Mouse (Mus musculus) hematopoietic stem cell, adult 5-6 weeks (primary cell): ENCODE results near the gene Ss18l2. TPM values are rescaled to one million over a fixed set of nuclear protein-coding genes. Genes with fewer than 3 reads are reported as not detected.

Source experiments
- ATAC-seq, 2 experiments: fragments of 125-278 bp in 1 of 2; replicated peaks in 1 of 2; 2 replicates each; pipeline ENCODE4 v1.8.0; 2016 to 2017; ENCODE audit warnings: inconsistent platforms in 2 of 2, mild to moderate bottlenecking in 2 of 2, moderate number of reproducible peaks in 2 of 2, low read depth in 1 of 2, moderate TSS enrichment in 1 of 2; ENCODE audit not compliant: low FRiP score in 2 of 2, poor library complexity in 2 of 2, severe bottlenecking in 2 of 2, insufficient read depth in 1 of 2, low TSS enrichment in 1 of 2
- total RNA-seq: library from RNA; stranded (forward); fragments of 172-1452, 232-1000 nt; gene quantifications from 2 replicates; pipeline ENCODE4 v1.2.3, GENCODE M21; 2017

The Ss18l2 gene
- total RNA-seq, 1 experiment from 2014 or later, result 30.0 TPM

DNA sequence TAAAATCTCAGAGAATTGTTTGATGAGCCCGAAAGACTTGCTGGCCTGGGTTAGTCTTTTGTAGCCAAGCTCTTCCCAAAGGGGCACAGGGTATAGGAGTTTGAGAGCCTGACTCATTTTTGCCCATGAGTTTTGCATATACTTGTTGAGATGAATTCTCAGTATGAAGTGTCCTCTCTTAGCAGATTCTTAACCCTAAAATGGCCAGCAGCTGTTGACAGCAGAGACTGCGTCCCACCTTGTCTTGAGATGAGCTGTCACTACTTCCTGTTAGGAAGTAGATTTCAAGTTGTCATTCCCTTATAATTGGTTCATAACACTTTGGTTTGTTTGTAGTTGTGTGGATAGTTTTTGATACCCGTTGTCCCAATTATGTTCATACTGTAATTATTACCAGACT lies 31.0 kb downstream of the Ss18l2 start:
- no peak for ATAC-seq

DNA sequence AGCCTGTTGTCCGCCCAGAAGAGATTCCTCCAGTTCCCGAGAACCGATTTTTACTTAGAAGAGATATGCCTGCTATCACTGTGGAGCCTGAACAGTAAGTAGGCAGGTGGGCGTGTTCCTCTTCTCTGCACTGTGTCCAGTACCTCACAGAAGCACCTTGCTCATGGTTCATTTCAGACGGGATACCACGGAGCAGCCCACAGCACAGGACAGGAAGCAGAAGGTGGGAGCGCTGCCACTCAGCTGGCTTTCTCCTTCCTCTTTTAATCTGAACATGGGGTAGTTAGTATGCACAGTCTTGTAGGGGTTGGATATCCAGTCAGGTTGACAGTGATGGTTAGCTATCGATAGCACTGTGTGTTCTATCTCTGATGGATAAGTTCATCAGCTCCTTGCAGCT lies 33.9 kb downstream of the Ss18l2 start:
- ATAC-seq, result peak; percentile 82 to 90

DNA sequence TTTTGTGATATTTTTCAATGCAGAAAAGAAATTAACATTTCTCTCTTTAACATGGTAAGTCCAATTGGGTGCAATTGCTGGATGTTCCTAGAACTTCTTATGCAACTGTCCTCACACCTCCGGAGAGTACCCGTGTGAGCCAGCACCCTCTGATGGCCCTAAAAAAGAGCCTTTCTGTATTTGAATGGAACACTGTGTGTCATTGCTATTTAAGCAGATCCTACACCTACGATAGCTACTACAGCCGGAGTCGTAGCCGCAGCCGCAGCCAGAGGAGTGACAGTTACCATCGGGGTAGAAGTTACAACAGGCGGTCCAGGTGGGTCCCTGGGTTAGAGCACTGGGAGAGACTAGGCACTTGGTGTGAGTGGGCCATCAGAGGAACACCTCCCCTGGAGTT lies 42.6 kb downstream of the Ss18l2 start:
- ATAC-seq, result no peak

DNA sequence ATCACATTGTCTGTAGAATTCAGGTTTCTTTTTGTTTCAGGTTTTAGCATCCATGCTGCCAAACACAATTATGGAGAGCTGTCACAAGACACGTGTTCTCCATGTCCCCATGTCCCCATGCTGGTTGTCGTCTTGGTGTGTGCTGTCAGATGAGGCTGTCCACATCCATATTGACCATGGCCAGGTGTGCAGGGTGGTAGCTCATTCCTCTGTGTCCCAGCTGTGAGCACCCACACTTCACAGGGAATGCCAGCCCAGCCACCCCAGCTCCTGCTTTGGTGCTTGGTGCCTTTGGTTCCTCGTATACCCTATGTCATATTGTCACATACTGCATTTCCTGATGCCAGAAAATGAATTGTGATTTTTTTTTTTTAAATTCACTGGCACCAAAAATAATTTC lies 44.5 kb downstream of the Ss18l2 start:
- no peak for ATAC-seq

DNA sequence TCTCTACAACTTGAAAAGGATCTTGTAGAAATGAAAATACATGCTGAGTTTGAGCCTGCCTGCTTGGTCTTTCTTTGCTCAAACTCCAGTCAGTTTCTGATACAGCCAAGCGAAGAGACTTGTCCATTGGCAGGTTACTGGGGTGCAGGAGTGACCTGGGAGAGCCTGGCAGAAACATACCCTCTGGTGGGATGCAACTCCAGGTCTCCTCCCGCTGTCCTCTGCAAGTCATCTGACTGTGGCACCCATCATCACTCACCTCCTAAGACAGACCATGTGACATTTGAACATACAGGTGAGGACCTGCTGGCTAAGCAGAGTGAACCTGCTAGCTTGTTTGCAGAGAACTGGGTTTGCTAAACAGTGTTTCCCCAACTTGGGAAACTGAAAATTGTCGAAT lies 46.7 kb downstream of the Ss18l2 start:
- ATAC-seq, result no peak

DNA sequence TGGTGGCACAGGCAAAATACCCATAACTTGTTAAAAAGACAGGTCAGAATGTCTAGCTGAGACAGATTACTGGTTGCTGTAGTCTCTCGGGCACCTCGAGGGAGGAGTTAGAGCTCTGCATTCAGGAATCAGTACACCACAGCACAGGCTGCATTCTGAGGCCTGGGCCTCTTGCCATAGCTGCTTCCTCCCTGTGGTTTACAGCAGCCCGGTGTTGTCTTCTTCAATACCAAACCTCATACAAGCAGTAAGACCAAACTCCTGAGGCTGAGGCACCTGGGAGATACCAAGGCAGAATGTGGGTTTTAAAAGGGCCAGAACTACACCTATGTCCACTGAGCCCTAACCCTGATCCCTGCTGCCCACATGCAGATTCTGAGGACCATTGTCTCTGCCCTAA lies 47.3 kb downstream of the Ss18l2 start:
- peak; percentile 62 to 72 for ATAC-seq

DNA sequence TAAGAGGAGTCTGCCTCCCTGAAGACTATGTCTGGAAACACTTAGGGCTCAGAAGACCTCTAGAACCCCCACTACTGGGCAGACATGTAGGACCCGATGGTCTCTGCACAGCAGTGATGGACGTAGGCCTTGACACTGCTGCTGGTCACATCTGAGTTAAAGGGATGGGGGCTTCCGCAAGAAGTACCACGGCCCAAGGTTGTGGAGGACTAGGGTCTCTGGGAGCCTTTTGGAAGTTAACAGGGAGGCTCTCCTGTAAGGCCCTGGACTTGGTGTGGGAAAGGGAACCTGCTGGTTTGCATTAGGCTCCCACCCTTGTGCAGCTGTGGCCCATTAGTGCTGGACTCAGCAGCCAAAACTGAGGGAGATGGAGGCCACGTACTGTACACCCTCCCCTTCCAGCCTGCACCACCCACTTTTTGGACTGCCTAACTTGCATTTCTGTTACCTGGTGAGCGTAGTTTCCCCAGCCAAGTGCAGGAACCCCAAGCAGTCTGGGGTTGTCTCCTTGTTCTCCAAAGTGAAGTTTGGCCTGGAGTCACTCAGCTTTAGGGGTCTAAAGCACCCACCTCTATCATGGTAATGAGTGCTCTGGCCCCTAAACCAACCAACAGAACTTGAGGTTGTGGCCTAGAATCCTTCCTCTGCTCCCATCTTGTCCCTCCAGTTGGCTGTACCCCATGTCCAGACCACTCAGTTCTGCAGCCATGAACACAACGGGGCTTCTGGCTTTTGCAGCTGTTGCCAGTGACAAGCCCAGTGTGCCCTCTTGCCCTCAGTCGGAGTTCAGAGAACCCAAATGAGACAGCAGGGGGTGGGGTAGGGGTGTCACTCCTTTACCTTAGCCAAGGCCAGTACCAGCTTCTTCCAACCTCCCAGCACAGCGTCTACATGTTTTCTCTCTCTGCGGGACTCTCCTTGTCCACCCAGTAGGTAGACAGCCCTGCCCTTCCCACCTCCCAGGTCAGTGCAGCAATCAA lies 48.0 kb downstream of the Ss18l2 start:
- ATAC-seq, result no peak

DNA sequence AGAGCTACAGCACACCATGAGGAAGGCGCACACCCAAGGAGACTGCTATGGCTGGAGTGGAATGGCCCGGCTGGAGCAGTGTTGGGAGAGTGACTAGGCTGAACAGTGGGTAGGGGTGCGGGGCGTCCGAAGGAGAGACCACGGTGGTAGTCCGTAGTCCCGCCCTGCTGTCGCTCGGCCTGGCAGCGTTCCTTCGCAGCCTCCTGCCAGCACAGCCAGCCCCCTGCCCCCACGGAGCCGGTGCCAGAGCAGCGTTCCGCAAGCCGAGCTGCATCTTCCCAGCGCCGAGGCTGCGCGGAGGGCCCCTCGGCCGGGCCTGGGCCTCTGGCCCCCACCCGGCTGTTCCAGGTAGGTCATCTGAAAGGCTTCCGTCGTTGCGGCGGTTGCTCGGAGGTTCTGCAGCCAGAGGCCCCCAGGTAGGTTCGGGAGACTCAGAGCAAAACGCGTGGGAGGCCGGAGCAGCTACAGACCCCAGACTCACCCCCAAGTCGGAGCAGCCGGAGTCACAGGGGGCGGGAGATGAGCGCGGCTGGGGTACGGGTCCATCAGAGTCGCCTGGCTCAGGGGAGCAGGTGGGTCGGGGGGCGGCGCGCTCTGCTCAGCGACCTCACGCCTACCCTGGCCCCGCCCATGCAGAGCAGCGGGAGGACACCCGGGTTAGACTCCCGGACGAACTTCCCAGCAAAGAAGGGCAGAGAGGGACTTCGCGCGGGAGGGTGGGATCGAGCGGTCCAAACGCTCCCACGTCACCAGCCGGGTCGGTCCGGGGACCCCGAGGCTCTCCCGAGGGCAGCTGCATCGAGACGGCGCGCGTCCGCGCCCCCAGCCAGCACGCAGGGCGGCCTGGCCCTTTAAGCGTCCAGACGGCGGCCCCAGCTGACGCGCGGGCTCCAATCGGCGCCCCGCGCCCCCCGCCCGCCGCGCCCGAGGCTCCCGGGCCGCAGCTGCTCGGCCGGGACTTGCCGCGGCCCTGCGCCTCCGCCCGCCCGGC lies 49.3 kb downstream of the Ss18l2 start, which contains the start of gene Zfp651:
TSS of gene Zfp651 (plus strand) at position 240 of the 991 bp plus-strand sequence.
- peak in 1 of 2 experiments; percentile 4; a peak in 1 of 4 replicates for ATAC-seq

DNA sequence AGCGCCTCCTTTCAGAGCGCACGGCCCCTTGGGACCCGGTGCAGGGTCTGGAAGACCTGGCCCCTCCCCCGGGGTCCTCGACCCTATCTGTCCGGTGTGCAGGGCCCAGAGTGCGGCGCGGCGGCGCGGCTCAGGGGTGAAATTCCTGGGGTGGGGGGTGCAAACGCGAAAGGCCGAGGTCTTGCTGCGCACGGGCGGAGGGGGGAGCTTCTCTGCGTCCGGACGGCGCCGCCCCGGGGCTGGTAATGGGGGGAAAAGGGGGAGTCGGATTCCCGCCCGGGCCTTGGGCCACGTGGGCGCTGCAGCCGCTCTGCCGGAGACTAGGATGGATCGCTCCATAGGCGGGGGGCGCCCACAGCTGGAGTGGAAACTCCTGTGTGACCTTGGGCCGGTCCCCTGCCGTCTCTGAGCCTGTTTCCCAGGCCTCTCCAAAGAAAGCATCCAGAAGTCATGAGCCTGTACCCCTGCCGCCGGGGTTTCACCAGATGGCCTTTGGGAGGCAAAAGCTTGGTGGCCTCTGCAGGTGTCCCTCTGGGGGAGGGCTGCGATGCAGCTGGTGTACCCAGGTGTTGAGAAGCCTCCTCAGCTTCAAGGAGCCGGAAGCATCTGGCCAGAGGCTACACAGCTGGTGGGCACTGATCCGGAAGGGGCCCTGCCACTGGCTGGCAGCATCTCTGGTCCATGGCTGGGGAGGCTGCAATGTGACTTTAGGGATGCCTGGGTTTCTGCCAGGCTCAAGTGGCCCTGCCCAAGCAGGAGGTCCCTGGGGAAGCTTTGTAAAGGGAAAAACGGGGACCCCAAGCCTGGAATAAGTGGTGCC lies 50.4 kb downstream of the Ss18l2 start:
- peak; percentile 51 to 55 for ATAC-seq

DNA sequence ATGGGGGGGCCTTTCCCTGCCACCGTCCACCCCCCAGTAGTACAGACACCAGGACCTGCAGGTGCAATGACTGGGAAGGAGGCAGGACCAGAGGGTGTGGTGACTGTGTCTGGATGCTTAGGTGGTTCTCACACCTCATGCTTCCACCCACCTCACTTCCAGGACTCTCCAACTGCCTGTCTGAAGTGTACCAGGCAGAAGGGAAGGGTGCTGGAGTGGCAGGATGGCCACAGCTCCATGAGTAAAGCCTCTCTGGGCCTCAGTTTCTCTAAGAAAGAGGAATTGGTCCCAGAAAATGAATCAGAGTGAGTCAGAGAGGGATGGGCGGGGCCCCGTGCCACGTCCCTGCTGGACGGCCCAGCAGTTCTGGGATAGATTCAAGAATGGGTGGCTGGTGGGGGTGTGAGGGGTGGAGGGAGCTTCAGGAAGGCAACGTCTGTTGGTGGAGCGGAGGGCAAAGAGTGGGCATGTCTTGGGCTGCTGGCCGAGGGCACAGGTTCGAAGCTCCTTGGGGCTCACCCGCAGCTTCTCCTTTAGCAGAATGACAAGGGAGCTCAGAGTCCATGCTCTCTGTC lies 51.0 kb downstream of the Ss18l2 start:
- ATAC-seq, result no peak

DNA sequence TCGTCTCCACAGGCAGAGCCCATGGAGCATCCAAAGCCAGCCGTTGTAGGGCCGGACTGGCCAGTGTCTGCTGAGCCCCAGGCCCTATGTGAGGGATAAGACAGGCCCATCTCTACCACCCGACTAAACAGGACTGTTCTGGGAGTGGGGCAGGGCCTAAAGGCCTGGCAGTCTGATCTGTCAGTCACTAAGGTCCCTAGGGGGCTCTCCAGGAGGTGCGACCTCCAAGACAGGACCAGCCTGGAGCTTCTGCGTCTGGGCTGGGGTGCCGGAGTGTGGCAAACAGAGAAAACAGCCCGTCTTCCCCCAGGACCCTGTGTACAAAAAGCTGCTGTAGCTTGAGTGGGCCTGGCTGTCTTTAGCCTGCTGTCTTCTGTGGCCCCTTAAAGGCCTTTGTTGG lies 51.7 kb downstream of the Ss18l2 start:
- no peak for ATAC-seq

DNA sequence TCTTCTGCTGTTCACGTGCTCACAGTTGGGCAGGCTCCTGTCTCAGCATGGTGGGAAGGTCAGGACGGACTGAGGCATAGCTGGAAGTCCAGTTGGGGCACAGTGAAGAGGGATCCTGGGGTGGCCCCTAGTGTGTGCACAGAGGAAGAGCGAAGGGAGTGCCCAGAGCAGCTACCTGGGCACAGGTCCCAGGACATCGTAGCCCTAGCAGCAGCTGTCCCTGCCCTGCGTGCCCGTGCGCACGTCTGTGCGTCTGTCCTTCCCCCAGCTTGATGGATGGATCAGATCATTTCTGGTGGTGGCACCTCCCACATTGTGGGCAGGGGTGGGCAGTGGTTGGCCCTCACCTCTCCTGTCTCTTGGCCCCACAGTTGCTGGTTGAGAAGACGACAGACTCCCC lies 52.1 kb downstream of the Ss18l2 start:
- ATAC-seq, result no peak

DNA sequence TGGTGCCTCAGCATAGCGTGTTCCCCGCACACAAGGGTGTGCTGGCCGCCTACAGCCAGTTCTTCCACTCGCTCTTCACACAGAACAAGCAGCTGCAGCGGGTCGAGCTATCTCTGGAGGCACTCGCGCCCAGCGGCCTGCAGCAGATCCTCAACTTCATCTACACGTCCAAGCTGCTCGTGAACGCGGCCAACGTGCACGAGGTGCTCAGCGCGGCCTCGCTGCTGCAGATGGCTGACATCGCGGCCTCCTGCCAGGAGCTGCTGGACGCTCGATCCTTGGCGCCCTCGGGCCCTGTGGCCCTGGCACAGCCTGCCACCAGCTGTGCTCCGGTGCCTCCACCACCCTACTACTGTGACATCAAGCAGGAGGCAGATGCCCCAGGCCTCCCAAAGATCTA lies 52.6 kb downstream of the Ss18l2 start:
- no peak for ATAC-seq
